Mouse (Mus musculus): ENCODE results near the gene 4930402H24Rik. TPM values are rescaled to one million over a fixed set of nuclear protein-coding genes. Genes with fewer than 3 reads are reported as not detected.

Gene 4930402H24Rik
- polyA plus RNA-seq, 1 experiment from 2014 or later, result 13.4 TPM

- Histone ChIP-seq H3K9me3 (replicated peaks; ENCODE audit: control insufficient read depth, low read length) (no peaks in the 10 kb centered on the region), H3K4me1 (ENCODE audit: control insufficient read depth, low read depth, low read length) (peaks cover 14% of the 10 kb centered on the region), H3K36me3 (ENCODE audit: control insufficient read depth, insufficient read depth) (no peaks in the 10 kb centered on the region), H3K4me2 (ENCODE audit: low read depth, low read length) (0 out of 2 replicates have a peak overlapping the region, but pooled peaks have one; percentile 10), H3K4me3 (ENCODE audit: low read depth, low read length) (no peak overlapping the region), H3K27ac (ENCODE audit: low read length) (no peak overlapping the region), H3K9ac (ENCODE audit: low read depth, low read length) (no peak overlapping the region), H3K27me3 (ENCODE audit: control insufficient read depth, insufficient read depth, low read depth, low read length) (no peaks in the 10 kb centered on the region)
- peak; percentile 19; the same call in 1 of the 2 replicates for ATAC-seq (ENCODE audit: low read depth)
- WGBS (ENCODE audit: insufficient replicate concordance), result 11% methylated on average over 4 of the region's 4 CpGs
Measured at GRCm38 (mm10) chr2:130840846-130841245, 65.4 kb downstream of the 4930402H24Rik start.

DNA sequence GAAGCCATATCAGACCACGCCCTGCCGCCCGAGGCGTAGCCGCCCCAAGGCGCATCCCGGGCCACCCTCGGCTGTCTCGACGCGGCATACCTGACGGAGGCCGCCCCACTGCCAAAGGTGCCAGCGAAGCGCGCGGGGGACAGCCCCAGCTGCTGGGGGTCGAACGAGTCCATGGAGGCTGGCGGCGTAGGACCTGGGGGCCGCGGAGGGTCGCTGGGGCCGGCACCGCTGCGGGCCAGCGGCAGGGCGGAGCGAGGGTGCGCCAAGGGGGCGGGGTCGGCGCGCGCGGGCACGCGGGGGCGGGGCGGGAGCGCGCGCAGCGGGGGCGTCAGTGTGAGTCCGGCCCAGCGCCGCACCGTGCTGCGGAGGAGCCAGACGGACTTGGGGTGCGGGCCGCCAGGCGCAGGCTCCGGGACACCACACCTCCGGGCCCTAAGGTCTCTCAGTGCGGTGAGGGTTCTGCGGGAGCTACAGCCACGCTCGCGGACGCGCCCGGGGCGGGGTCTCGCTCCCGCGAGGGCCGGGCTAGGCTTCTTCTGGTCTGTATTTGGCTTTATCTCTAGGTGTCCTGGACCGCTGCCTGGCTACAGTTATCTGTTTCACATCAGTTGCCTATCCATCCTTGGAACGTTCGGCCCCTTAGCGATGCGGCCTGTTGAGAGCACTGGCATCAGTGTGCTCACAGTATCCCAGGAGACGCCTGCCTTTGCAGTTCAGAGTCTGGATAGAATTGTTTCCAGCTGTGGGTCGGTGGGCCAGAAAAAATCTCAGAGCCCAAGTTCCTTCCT, 66.1 kb downstream of the 4930402H24Rik start:
- Histone ChIP-seq H3K9me3 (replicated peaks; ENCODE audit: control insufficient read depth, low read length) (no peaks in the 10 kb centered on the region), H3K9ac (ENCODE audit: low read depth, low read length) (peak overlapping the region; percentile 84), H3K4me3 (ENCODE audit: low read depth, low read length) (peak overlapping the region; percentile 89), H3K36me3 (ENCODE audit: control insufficient read depth, insufficient read depth) (no peaks in the 10 kb centered on the region), H3K4me2 (ENCODE audit: low read depth, low read length) (peak overlapping the region; percentile 95), H3K27ac (ENCODE audit: low read length) (peak overlapping the region; percentile 80), H3K4me1 (ENCODE audit: control insufficient read depth, low read depth, low read length) (peaks cover 14% of the 10 kb centered on the region), H3K27me3 (ENCODE audit: control insufficient read depth, insufficient read depth, low read depth, low read length) (no peaks in the 10 kb centered on the region)
- ATAC-seq (ENCODE audit: low read depth), result peak; percentile 89
- under 1% methylated on average over 72 of the region's 77 CpGs for WGBS (ENCODE audit: insufficient replicate concordance)

- peak overlapping the region; percentile 84 for H3K9ac ChIP-seq (ENCODE audit: low read depth, low read length)
- H3K4me1 ChIP-seq (ENCODE audit: control insufficient read depth, low read depth, low read length), result peaks cover 14% of the 10 kb centered on the region
- no peaks in the 10 kb centered on the region for H3K9me3 ChIP-seq (replicated peaks; ENCODE audit: control insufficient read depth, low read length)
- under 1% methylated on average over 19 of the region's 19 CpGs for WGBS (ENCODE audit: insufficient replicate concordance)
- H3K4me2 ChIP-seq (ENCODE audit: low read depth, low read length), result peak overlapping the region; percentile 95
- no peaks in the 10 kb centered on the region for H3K27me3 ChIP-seq (ENCODE audit: control insufficient read depth, insufficient read depth, low read depth, low read length)
- peak overlapping the region; percentile 89 for H3K4me3 ChIP-seq (ENCODE audit: low read depth, low read length)
- ATAC-seq (ENCODE audit: low read depth), result peak; percentile 30
- H3K27ac ChIP-seq (ENCODE audit: low read length), result peak overlapping the region; percentile 80
- no peaks in the 10 kb centered on the region for H3K36me3 ChIP-seq (ENCODE audit: control insufficient read depth, insufficient read depth)
Measured at GRCm38 (mm10) chr2:130839528-130839873, 66.7 kb downstream of the 4930402H24Rik start.

DNA sequence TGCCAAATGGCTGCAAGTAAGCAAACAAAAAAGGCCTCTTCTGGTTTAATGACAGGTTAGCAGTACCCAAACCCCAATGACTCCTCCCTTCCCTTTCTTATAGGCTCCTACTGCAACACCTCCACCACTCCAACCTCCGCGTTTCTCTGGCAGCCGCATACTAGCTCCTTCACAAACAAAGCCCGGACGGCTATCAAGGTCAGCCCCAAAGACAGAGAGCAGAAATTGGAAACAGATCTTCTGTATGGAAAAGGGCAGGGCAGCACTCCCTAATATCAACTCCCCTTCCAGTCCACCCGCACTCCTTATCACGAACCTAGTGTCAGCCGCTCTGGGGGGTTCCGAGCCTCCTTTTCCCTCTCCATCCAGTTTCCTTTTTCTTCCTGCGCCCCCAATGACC, 67.1 kb downstream of the 4930402H24Rik start:
- Histone ChIP-seq H3K4me1 (ENCODE audit: control insufficient read depth, low read depth, low read length) (peaks cover 14% of the 10 kb centered on the region), H3K9ac (ENCODE audit: low read depth, low read length) (peak overlapping the region; percentile 84), H3K4me2 (ENCODE audit: low read depth, low read length) (peak overlapping the region; percentile 95), H3K9me3 (replicated peaks; ENCODE audit: control insufficient read depth, low read length) (no peaks in the 10 kb centered on the region), H3K27me3 (ENCODE audit: control insufficient read depth, insufficient read depth, low read depth, low read length) (no peaks in the 10 kb centered on the region), H3K4me3 (ENCODE audit: low read depth, low read length) (peak overlapping the region; percentile 89), H3K27ac (ENCODE audit: low read length) (peak overlapping the region; percentile 80), H3K36me3 (ENCODE audit: control insufficient read depth, insufficient read depth) (no peaks in the 10 kb centered on the region)
- WGBS (ENCODE audit: insufficient replicate concordance), result 1% methylated on average over 10 of the region's 10 CpGs
- 0 out of 2 replicates have a peak, but pooled peaks have one; percentile 7 for ATAC-seq (ENCODE audit: low read depth)

GRCm38 (mm10) chr2:130838131-130838530, 68.1 kb downstream of the 4930402H24Rik start:
- no peaks in the 10 kb centered on the region for H3K9me3 ChIP-seq (replicated peaks; ENCODE audit: control insufficient read depth, low read length)
- ATAC-seq (ENCODE audit: low read depth), result no peak
- H3K4me3 ChIP-seq (ENCODE audit: low read depth, low read length), result no peak overlapping the region
- no peak overlapping the region for H3K9ac ChIP-seq (ENCODE audit: low read depth, low read length)
- H3K4me1 ChIP-seq (ENCODE audit: control insufficient read depth, low read depth, low read length), result peaks cover 14% of the 10 kb centered on the region
- WGBS (ENCODE audit: insufficient replicate concordance), result 94% methylated on average over 1 of the region's 1 CpGs
- H3K4me2 ChIP-seq (ENCODE audit: low read depth, low read length), result peak overlapping the region; percentile 95
- H3K27me3 ChIP-seq (ENCODE audit: control insufficient read depth, insufficient read depth, low read depth, low read length), result no peaks in the 10 kb centered on the region
- no peak overlapping the region for H3K27ac ChIP-seq (ENCODE audit: low read length)
- no peaks in the 10 kb centered on the region for H3K36me3 ChIP-seq (ENCODE audit: control insufficient read depth, insufficient read depth)

DNA sequence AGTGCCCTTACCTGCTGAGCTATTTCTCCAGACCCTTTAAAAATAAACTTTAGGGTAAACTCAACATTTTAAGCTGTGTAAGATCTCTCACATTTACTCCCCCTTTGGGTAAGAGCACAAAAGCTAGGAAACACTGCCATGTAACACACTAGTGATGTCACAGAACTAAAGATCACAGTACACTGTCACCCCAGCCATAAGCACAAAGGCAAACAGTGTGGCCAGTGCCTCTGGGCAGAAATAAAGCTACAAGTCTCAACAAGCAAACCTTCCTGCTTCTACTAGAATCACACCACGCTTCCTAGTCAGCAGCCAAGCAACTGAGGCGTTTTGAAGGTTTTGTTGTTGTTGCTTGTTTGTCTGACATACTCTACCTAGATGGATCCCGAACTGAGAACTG, 72.5 kb downstream of the 4930402H24Rik start:
- Histone ChIP-seq H3K27ac (ENCODE audit: low read length) (peak overlapping the region; percentile 31), H3K9me3 (replicated peaks; ENCODE audit: control insufficient read depth, low read length) (no peaks in the 10 kb centered on the region), H3K4me3 (ENCODE audit: low read depth, low read length) (no peak overlapping the region), H3K27me3 (ENCODE audit: control insufficient read depth, insufficient read depth, low read depth, low read length) (no peaks in the 10 kb centered on the region), H3K36me3 (ENCODE audit: control insufficient read depth, insufficient read depth) (no peaks in the 10 kb centered on the region), H3K9ac (ENCODE audit: low read depth, low read length) (no peak overlapping the region), H3K4me1 (ENCODE audit: control insufficient read depth, low read depth, low read length) (peaks cover under 1% of the 10 kb centered on the region; the same call in 1 of the 2 replicates), H3K4me2 (ENCODE audit: low read depth, low read length) (no peak overlapping the region)
- WGBS (ENCODE audit: insufficient replicate concordance), result 65% methylated on average over 3 of the region's 3 CpGs
- peak; percentile 63; the same call in 1 of the 2 replicates for ATAC-seq (ENCODE audit: low read depth)

- no peaks in the 10 kb centered on the region for H3K9me3 ChIP-seq (replicated peaks; ENCODE audit: control insufficient read depth, low read length)
- no peaks in the 10 kb centered on the region for H3K27me3 ChIP-seq (ENCODE audit: control insufficient read depth, insufficient read depth, low read depth, low read length)
- no peak overlapping the region for H3K9ac ChIP-seq (ENCODE audit: low read depth, low read length)
- H3K4me2 ChIP-seq (ENCODE audit: low read depth, low read length), result no peak overlapping the region
- ATAC-seq (ENCODE audit: low read depth), result no peak
- no peaks in the 10 kb centered on the region for H3K36me3 ChIP-seq (ENCODE audit: control insufficient read depth, insufficient read depth)
- no peaks in the 10 kb centered on the region; the same call in 1 of the 2 replicates for H3K4me1 ChIP-seq (ENCODE audit: control insufficient read depth, low read depth, low read length)
- 29% methylated on average over 1 of the region's 1 CpGs for WGBS (ENCODE audit: insufficient replicate concordance)
- H3K27ac ChIP-seq (ENCODE audit: low read length), result no peak overlapping the region
- no peak overlapping the region for H3K4me3 ChIP-seq (ENCODE audit: low read depth, low read length)
Measured at GRCm38 (mm10) chr2:130832582-130832981, 73.6 kb downstream of the 4930402H24Rik start.

DNA sequence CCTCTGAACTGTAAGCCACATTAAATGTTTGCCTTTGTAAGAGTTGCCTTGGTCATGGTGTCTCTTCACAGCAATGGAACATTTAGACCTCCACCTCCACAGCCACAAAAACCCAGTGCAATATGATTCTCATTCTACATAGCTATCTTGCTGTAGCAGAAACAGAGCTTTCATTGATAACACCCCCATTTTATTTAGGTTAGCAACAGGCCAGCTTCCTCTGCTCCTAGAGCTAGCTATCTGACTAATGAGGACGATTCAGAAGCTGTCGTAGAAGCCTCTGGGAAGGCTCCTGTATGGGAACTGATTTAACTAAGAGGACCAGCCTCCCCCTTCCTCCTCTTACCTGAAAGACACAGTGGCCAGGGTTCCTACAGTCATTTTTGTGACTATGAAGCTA, 74.2 kb downstream of the 4930402H24Rik start:
- Histone ChIP-seq H3K36me3 (ENCODE audit: control insufficient read depth, insufficient read depth) (no peaks in the 10 kb centered on the region), H3K4me1 (ENCODE audit: control insufficient read depth, low read depth, low read length) (no peaks in the 10 kb centered on the region; the same call in 1 of the 2 replicates), H3K27me3 (ENCODE audit: control insufficient read depth, insufficient read depth, low read depth, low read length) (no peaks in the 10 kb centered on the region), H3K27ac (ENCODE audit: low read length) (no peak overlapping the region), H3K4me3 (ENCODE audit: low read depth, low read length) (no peak overlapping the region), H3K9ac (ENCODE audit: low read depth, low read length) (no peak overlapping the region), H3K9me3 (replicated peaks; ENCODE audit: control insufficient read depth, low read length) (no peaks in the 10 kb centered on the region), H3K4me2 (ENCODE audit: low read depth, low read length) (no peak overlapping the region)
- 22% methylated on average over 2 of the region's 2 CpGs for WGBS (ENCODE audit: insufficient replicate concordance)
- ATAC-seq (ENCODE audit: low read depth), result no peak

DNA sequence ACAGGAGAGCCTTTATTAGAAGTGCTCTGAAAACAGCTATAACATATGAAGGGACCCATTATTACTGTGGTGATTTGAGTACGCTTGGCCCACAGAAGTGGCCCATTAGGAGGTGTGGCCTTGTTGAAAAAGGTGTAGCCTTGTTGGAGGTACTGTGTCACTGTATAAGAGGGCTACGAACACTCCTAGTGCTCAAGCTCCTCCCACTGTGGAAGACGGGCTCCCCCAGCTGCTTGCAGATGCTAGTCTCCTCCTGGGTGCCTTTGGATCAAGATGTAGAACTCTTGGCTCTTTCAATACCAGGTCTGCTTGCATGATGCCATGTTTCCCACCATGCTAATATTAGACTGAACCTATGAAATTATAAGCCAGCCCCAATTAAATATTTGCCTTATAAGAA, 76.0 kb downstream of the 4930402H24Rik start:
- H3K27me3 ChIP-seq (ENCODE audit: control insufficient read depth, insufficient read depth, low read depth, low read length), result no peaks in the 10 kb centered on the region
- no peaks in the 10 kb centered on the region for H3K9me3 ChIP-seq (replicated peaks; ENCODE audit: control insufficient read depth, low read length)
- H3K4me3 ChIP-seq (ENCODE audit: low read depth, low read length), result no peak overlapping the region
- no peaks in the 10 kb centered on the region for H3K36me3 ChIP-seq (ENCODE audit: control insufficient read depth, insufficient read depth)
- WGBS (ENCODE audit: insufficient replicate concordance), result 76% methylated on average over 3 of the region's 3 CpGs
- H3K27ac ChIP-seq (ENCODE audit: low read length), result no peak overlapping the region
- no peaks in the 10 kb centered on the region; the same call in 1 of the 2 replicates for H3K4me1 ChIP-seq (ENCODE audit: control insufficient read depth, low read depth, low read length)
- no peak for ATAC-seq (ENCODE audit: low read depth)
- H3K9ac ChIP-seq (ENCODE audit: low read depth, low read length), result no peak overlapping the region
- H3K4me2 ChIP-seq (ENCODE audit: low read depth, low read length), result no peak overlapping the region

Data from liver, embryonic 16.5 days (tissue).